Mouse (Mus musculus) intestine, embryonic 15.5 days (tissue): ENCODE measurements around the gene 9930021J03Rik. TPM values are rescaled to one million over a fixed set of nuclear protein-coding genes. Genes with fewer than 3 reads are reported as not detected.

ENCODE experiments used
- polyA plus RNA-seq: library from polyadenylated mRNA; unstranded; fragments of >200 nt; fragmentation: Nextera tagmentation; extraction: Ambion mirVana; gene quantifications from 2 replicates; pipeline ENCODE4 v1.2.1, GENCODE M21; 2015

The 9930021J03Rik gene
- polyA plus RNA-seq, 1 experiment from 2014 or later = 4.0 TPM

Other genes starting within 250 kb of the 9930021J03Rik start
- gene Ermp1, start 157.6 kb downstream of the 9930021J03Rik start, polyA plus RNA-seq = 9.6 and 10.8 TPM in 2 replicates
- not detected in 2 replicates for gene Mlana, start 108.2 kb downstream of the 9930021J03Rik start, polyA plus RNA-seq
- gene Ranbp6, start 7.0 kb upstream of the 9930021J03Rik start, polyA plus RNA-seq = 12.1 and 12.9 TPM in 2 replicates
- 16.1 and 20.9 TPM in 2 replicates for gene Il33, start 119.1 kb upstream of the 9930021J03Rik start, polyA plus RNA-seq
- gene Trpd52l3, start 197.8 kb upstream of the 9930021J03Rik start, polyA plus RNA-seq = not detected in 2 replicates
- gene Uhrf2, start 224.5 kb upstream of the 9930021J03Rik start, polyA plus RNA-seq = 54.5 and 54.9 TPM in 2 replicates